Mouse (Mus musculus): ENCODE results near the gene Atad5.

The Atad5 gene

DNA sequence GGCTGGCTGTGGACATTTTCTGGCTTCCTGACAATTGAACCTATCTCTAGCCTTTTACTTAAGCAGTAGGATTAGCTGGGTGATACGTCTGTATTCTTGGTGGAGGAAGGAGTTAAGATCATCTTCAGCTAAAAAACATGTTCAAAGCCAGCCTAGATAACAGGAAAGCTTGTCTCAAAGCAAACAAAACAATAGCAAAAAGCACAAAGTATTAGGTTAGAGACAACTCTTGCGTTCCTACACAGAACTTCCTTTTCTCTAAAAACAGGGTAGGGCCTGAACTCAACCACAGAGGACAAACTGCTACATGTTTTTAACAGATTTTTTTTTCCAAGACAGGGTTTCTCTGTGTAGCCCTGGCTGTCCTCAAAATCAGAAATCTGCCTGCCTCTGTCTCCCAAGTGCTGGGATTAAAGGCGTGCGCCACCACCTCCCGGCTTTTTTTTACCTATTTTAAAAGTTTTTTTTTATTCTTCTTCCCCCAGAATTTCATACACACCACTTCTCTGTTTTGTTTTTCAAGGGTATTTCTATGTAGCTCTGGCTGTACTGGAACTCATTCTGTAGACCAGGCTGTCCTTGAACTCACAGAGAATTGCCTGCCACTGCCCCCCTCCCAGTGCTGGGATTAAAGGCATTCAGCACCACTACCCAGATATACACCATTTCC lies 13.5 kb upstream of the Atad5 start:
- peak; percentile 54 for DNase-seq (ENCODE audit: low read depth, low spot score)
- no peaks in the 10 kb centered on the region for H3K27me3 ChIP-seq (ENCODE audit: control insufficient read depth, insufficient read depth, low read length, poor library complexity, severe bottlenecking)
- H3K36me3 ChIP-seq (ENCODE audit: control insufficient read depth, insufficient read depth, low read length, poor library complexity, severe bottlenecking) = peaks cover 4% of the 10 kb centered on the region

DNA sequence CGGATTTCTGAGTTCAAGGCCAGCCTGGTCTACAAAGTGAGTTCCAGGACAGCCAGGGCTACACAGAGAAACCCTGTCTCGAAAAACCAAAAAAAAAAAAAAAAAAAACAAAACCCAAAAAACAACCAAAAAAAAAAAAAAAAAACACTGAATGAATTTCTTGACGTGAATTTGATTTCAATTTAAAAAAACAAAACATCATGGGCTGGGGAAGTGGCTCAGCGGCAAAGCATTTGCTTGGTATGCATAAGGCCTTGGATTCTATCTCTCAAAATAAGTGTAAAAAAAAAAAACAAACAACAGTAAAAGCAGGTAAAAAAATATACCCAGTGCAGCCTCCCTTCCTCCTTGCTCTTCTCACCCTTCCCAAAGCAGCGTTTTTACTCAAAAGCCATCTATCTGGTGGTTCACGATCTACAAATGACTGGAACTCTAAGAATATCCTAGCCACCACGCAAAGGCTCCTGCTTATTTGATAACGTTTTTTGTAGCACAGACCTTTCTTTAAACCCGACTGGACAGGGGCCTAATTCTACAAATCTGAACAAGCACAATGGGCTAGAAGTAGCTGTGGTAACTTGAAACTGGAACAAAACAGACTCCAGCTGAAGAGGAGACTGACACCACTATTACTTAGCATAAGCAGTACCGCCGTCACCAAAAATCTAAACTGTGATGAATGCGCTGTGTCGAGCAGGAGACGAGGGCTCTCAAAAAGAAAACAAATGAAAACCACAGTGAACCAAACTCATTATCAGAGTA lies 11.2 kb upstream of the Atad5 start:
- H3K27me3 ChIP-seq (ENCODE audit: control insufficient read depth, insufficient read depth, low read length, poor library complexity, severe bottlenecking) = no peaks in the 10 kb centered on the region
- H3K36me3 ChIP-seq (ENCODE audit: control insufficient read depth, insufficient read depth, low read length, poor library complexity, severe bottlenecking) = peaks cover 4% of the 10 kb centered on the region
- DNase-seq (ENCODE audit: low read depth, low spot score) = no peak

DNA sequence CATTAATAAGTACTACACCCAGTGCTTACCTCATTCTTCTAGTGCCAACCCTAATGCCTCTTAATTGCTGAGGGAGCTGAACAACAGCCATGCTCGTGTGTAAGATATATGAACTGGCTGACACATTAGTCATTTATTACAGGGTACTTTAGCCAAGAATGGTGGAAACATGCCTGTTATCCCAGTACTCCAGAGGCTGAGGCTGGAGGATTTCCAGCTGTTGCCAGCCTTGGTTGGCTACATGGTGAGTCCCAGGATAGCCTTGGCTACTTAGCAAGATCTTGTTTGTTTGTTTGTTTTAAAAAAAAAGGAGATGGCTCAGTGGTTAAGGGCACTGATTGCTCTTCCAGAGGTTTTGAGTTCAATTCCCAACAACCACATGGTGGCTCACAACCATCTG lies 10.4 kb upstream of the Atad5 start:
- H3K36me3 ChIP-seq (ENCODE audit: control insufficient read depth, insufficient read depth, low read length, poor library complexity, severe bottlenecking) = peaks cover 4% of the 10 kb centered on the region
- no peaks in the 10 kb centered on the region for H3K27me3 ChIP-seq (ENCODE audit: control insufficient read depth, insufficient read depth, low read length, poor library complexity, severe bottlenecking)
- no peak for DNase-seq (ENCODE audit: low read depth, low spot score)

DNA sequence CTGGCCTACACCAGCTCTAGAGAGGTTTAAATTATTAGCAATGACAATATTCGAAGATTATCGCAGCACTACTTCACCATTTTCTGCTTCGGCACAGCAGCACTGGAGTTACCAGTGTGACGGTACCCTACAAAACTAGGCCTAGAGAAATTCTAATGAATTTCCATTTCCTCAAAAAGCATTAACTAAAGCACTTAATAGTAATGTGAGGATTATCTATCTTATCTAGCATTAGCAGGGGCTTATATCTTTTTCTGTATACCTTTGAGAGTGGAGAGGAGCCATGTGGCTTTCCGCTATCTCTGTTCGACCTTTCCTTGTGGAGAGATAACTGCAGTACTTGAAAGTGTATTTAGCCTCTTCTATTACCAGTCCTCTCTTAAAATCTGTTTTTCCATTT lies 9.4 kb upstream of the Atad5 start:
- no peak for DNase-seq (ENCODE audit: low read depth, low spot score)
- no peaks in the 10 kb centered on the region for H3K27me3 ChIP-seq (ENCODE audit: control insufficient read depth, insufficient read depth, low read length, poor library complexity, severe bottlenecking)

DNA sequence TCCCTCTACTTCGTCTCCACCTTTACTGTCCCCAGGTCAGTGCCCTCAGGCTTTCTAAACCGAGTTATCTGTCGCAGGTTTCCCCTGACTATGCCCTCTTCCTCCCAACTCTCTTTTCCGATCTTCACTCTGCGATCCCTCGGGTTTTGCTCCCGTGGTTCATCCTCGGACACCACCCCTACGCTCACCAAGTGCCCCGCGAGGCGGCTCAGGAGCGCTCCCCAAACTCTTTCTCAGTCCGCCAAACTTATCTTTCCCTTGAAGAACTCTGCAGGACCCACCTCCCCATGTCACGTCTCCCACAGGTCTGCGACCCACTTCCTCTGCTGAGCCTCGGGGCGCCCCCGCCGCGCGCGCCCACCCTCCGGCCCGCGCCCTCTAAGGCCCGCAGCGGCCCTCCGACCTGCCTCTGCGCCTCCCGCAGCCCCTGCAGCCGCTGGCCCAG lies 8.8 kb upstream of the Atad5 start:
- H3K27me3 ChIP-seq (ENCODE audit: control insufficient read depth, insufficient read depth, low read length, poor library complexity, severe bottlenecking) = no peaks in the 10 kb centered on the region
- peaks cover 4% of the 10 kb centered on the region for H3K36me3 ChIP-seq (ENCODE audit: control insufficient read depth, insufficient read depth, low read length, poor library complexity, severe bottlenecking)
- DNase-seq (ENCODE audit: low read depth, low spot score) = no peak

More for the DNA sequence above, 9.4 kb upstream of the Atad5 start:
- peaks cover 4% of the 10 kb centered on the region for H3K36me3 ChIP-seq (ENCODE audit: control insufficient read depth, insufficient read depth, low read length, poor library complexity, severe bottlenecking)

DNA sequence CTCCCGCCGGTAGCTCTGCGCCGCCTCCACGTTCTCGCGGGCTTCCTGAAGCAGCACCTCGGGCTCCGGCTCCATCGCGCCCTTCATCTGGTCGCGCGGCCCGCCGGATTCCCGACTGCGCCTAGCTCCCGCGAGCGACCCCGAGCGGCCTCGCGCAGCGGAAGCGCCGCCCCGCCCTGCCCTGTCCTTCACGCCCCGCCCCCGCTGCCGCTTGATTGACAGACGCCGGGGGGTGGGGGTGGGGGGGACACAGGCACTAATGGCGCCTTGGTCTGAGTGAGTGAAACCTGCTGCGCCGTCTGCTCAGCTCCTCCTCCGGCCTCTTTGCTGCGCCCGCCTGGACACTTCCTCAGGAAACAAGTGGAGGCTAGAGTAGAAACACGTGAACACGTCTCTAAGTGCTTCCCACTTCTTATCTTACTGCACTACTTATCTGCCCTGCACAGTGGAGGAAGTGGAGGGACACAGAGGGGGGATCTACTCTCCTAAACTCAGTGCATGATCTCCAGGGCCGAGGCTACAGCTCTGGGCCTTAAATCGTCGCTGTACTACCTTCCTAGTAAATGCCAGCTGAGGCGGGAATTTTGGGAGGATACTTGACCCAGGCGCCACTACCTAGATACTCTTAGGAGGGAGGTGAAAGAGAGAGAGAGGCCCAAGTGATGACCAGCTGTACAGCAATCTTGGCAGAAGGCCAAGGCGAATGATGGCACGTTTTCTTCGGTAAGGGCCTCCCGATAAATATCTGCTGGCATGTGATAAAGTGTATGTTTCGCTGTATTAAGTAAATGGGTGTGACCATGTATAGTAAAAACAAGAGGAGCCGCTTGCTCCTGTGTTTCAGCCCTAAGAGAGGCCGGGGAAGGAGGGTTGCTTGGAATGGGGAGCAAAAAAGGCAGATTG lies 8.1 kb upstream of the Atad5 start, which contains the start of gene Crlf3:
TSS of gene Crlf3 (minus strand) at position 166 of the 903 bp plus-strand sequence.
- peaks cover 4% of the 10 kb centered on the region for H3K36me3 ChIP-seq (ENCODE audit: control insufficient read depth, insufficient read depth, low read length, poor library complexity, severe bottlenecking)
- peak; percentile 93 for DNase-seq (ENCODE audit: low read depth, low spot score)
- H3K27me3 ChIP-seq (ENCODE audit: control insufficient read depth, insufficient read depth, low read length, poor library complexity, severe bottlenecking) = no peaks in the 10 kb centered on the region

DNA sequence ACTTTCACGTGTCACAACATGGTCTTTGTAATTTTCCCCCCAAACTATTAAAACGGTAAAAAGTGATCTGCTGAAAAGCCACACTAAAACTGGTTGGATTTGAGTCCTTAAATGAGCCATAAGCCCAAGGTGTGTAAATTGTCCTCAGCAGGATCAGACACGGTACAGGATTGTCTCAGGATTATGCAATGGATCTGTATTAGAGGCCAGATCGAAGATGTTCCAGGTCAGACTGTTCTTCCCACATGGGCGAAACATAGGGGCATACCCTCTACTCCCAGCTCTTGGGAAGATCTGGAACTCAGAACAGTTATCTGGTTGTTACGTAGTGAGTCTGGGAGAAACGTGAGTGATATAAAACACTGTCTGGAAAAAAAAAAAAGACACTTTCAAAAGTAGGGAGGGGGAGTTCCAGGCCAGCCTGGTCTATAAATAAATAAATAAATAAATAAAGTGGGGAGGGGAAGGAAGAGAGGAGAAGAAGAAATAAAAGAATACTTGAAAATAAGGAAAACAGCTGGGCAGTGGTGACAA lies 7.3 kb upstream of the Atad5 start:
- peaks cover 3% of the 10 kb centered on the region for H3K36me3 ChIP-seq (ENCODE audit: control insufficient read depth, insufficient read depth, low read length, poor library complexity, severe bottlenecking)
- DNase-seq (ENCODE audit: low read depth, low spot score) = no peak

DNA sequence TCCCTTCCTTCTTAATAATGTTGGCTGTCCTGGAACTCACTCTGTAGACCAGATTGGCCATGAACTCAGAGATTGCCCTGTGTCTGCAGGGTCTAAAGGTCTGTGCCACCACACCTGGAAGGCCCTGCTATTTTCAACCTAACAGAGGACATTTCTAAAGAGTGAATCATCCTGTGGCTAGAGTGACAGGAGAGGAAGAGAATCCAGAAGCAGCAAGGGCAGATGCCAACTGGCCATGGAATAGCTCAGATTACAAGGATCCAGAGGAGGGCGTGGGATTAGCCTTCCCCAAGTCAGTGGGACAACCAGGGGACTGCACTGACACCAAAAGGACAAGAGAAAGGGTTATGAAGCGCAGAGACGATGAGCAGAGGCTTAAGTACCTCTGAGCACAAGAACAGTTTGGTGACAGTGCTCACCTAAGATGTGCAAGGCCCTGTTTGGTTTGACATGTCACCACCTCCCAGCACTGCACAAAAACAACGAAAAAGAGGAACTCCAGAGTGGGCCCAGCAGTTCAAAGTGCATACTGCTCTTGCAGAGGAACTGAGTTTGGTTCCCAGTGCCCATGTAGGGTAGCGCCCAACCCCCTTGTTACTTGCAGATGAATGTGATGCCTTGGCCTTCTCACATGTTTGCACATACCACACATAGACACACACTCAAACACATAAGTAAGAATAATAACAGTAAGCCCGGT lies 3.7 kb upstream of the Atad5 start:
- no peaks in the 10 kb centered on the region for H3K27me3 ChIP-seq (ENCODE audit: control insufficient read depth, insufficient read depth, low read length, poor library complexity, severe bottlenecking)
- DNase-seq (ENCODE audit: low read depth, low spot score) = peak; percentile 66
- no peaks in the 10 kb centered on the region for H3K36me3 ChIP-seq (ENCODE audit: control insufficient read depth, insufficient read depth, low read length, poor library complexity, severe bottlenecking)

More for the DNA sequence above, 7.3 kb upstream of the Atad5 start:
- H3K27me3 ChIP-seq (ENCODE audit: control insufficient read depth, insufficient read depth, low read length, poor library complexity, severe bottlenecking) = no peaks in the 10 kb centered on the region

DNA sequence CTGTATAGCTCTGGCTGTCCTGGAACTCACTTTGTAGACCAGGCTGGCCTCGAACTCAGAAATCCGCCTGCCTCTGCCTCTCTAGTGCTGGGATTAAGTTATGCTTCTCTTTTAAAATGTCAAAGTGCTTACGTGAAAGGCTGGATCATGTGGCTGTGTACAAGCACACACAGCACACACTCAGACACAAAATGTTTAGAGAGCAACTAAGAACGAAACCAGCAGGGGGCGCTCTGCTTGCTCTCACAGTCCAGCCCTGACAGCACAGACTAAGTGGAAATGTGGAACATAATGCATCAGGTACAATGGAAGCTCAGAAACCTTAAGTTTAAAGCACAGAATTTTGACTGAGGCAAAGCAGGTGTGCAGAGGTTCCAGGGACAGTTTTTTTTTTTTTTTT lies 2.4 kb upstream of the Atad5 start:
- H3K27me3 ChIP-seq (ENCODE audit: control insufficient read depth, insufficient read depth, low read length, poor library complexity, severe bottlenecking) = no peaks in the 10 kb centered on the region
- no peaks in the 10 kb centered on the region for H3K36me3 ChIP-seq (ENCODE audit: control insufficient read depth, insufficient read depth, low read length, poor library complexity, severe bottlenecking)
- DNase-seq (ENCODE audit: low read depth, low spot score) = peak; percentile 95

DNA sequence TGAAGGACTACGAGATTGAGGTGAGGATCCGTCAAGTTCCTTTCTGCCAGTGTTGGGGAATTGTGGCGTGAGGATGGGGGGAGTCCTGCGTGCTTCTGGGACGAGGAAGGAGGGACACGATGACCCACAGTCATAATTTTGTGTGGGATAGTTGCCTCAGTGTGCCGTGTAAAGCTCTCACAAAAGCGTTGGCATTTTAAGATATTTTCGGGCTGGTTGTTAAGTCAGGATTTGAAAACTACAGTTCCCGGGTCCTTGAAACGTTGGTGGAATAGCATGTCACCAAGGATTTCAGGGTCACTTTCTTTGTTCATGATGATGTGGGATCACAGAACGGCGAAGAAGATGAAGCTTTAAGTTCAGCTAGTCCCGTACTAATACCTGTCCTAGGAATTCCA lies 616 bp downstream of the Atad5 start:
- H3K27me3 ChIP-seq (ENCODE audit: control insufficient read depth, insufficient read depth, low read length, poor library complexity, severe bottlenecking) = no peaks in the 10 kb centered on the region
- no peak for DNase-seq (ENCODE audit: low read depth, low spot score)
- no peaks in the 10 kb centered on the region; the same call in 1 of the 2 replicates for H3K36me3 ChIP-seq (ENCODE audit: control insufficient read depth, insufficient read depth, low read length, poor library complexity, severe bottlenecking)

DNA sequence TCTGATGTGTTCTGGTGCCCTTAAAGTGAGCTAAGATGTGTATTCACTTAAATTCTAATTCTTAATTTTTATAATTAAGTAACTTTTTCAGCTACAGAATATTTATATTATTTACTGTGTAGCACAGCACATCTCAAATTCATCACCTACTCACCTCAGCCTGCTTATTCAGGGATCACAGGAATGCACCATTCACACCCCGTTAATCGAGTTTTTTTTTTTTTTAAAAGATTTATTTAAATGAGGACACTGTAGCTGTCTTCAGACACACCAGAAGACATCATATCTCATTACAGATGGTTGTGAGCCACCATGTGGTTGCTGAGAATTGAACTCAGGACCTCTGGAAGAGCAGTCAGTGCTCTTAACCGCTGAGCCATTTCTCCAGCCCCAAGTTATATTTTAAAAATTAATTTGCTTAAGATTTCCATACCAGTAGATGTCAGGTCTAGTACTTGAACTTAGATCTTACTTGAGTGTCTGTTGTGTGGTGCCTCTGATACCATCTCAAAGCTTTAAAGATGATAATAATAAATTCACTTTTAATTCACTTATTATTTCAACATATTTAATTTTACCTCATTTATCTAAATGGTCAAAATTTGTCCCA lies 1.5 kb downstream of the Atad5 start:
- no peak for DNase-seq (ENCODE audit: low read depth, low spot score)
- Histone ChIP-seq H3K27me3 (ENCODE audit: control insufficient read depth, insufficient read depth, low read length, poor library complexity, severe bottlenecking) (no peaks in the 10 kb centered on the region), H3K36me3 (ENCODE audit: control insufficient read depth, insufficient read depth, low read length, poor library complexity, severe bottlenecking) (no peaks in the 10 kb centered on the region; the same call in 1 of the 2 replicates)

DNA sequence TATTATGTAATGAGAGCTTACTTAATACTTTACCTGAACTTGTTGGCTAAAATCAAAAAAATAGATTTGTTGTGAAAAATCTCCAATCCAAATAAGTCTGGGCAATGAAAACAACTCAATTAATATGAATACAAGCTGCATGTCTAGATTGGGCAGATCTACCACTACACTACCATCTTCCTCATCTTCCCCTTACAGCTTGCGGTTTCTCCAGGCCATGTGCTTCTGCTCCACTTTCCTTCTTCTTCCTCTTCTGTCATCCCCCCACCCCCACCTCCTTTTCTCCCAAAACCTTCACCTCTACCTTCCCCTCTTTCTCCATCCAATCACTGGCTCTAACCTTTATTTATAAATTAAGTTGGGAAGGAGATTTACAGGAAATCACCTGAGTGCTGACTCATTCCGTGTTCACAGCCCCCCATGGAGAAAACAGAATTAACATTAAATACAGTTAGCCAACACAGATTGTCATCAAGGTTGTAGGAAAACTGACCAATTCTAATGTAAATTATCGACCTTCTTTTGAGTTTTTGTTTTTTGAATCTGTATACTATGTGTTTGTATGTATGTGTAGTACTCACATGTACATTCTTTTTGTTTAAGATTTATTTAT lies 9.3 kb downstream of the Atad5 start:
- H3K27me3 ChIP-seq (ENCODE audit: control insufficient read depth, insufficient read depth, low read length, poor library complexity, severe bottlenecking) = no peaks in the 10 kb centered on the region
- DNase-seq (ENCODE audit: low read depth, low spot score) = no peak
- H3K36me3 ChIP-seq (ENCODE audit: control insufficient read depth, insufficient read depth, low read length, poor library complexity, severe bottlenecking) = no peaks in the 10 kb centered on the region; the same call in 1 of the 2 replicates

DNA sequence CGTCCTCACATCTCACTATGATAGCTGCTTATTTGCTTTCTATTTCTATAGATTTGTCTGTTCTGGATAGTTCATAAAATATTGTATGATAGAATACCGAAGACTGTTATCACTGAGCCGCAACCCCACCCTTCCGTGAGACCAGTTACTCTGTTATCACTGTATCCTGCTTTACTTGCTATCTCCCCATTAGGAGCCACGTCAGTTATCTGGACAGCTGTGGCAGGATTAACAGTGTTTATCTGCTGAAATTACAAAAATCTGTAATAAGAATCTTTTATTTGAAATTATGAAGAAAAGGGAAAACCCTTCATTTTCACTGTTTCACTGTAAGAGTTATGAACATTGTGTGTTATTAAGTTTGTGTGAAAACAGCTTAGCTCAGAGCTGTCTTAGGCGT lies 12.1 kb downstream of the Atad5 start:
- no peaks in the 10 kb centered on the region for H3K36me3 ChIP-seq (ENCODE audit: control insufficient read depth, insufficient read depth, low read length, poor library complexity, severe bottlenecking)
- no peak for DNase-seq (ENCODE audit: low read depth, low spot score)
- no peaks in the 10 kb centered on the region for H3K27me3 ChIP-seq (ENCODE audit: control insufficient read depth, insufficient read depth, low read length, poor library complexity, severe bottlenecking)

Data from splenic B cell, adult 2 months (primary cell).